Mouse (Mus musculus) intestine, embryonic 15.5 days (tissue): ENCODE measurements around the gene Ccr10. TPM values are rescaled to one million over a fixed set of nuclear protein-coding genes. Genes with fewer than 3 reads are reported as not detected.

Experiments used
- ATAC-seq: fragments of 200-750 bp; cut with Nextera tagmentation; 2 replicates; pipeline ENCODE4 v1.8.0; 2017; ENCODE audit warnings: moderate TSS enrichment, moderate library complexity
- H3K27ac ChIP-seq: fragments of 300-500 bp; sonication (generic); 2 replicates; pipeline ENCODE4 v1.5.1; 2015; ENCODE audit warnings: mild to moderate bottlenecking, inconsistent platforms
- H3K27me3 ChIP-seq: fragments of 300-500 bp; sonication (generic); replicated peaks from 2 replicates; pipeline ENCODE4 v1.6.1; 2015; ENCODE audit warnings: inconsistent platforms
- H3K36me3 ChIP-seq: fragments of 300-500 bp; sonication (generic); 2 replicates; pipeline ENCODE4 v1.6.1; 2015; ENCODE audit warnings: inconsistent platforms
- H3K4me1 ChIP-seq: fragments of 300-500 bp; sonication (generic); replicated peaks from 2 replicates; pipeline ENCODE4 v1.6.1; 2015; ENCODE audit warnings: inconsistent platforms
- H3K4me2 ChIP-seq: fragments of 300-500 bp; sonication (generic); replicated peaks from 2 replicates; pipeline ENCODE4 v1.6.1; 2015; ENCODE audit warnings: mild to moderate bottlenecking, inconsistent platforms
- H3K4me3 ChIP-seq: fragments of 300-500 bp; sonication (generic); replicated peaks from 2 replicates; pipeline ENCODE4 v1.5.1; 2015; ENCODE audit warnings: inconsistent platforms
- H3K9ac ChIP-seq: fragments of 300-500 bp; sonication (generic); 2 replicates; pipeline ENCODE4 v1.6.1; 2015; ENCODE audit warnings: inconsistent platforms
- H3K9me3 ChIP-seq: fragments of 300-500 bp; sonication (generic); 2 replicates; pipeline ENCODE4 v1.6.1; 2016; ENCODE audit warnings: inconsistent platforms
- WGBS: fragments of 180-500 bp; shearing (Covaris S2); methylation state at CpG from one replicate; pipeline ENCODE4 v1.1.7; 2015; 5-methylcytosine and 5-hydroxymethylcytosine counted together
- polyA plus RNA-seq: library from polyadenylated mRNA; unstranded; fragments of >200 nt; fragmentation: Nextera tagmentation; extraction: Ambion mirVana; gene quantifications from 2 replicates; pipeline ENCODE4 v1.2.1, GENCODE M21; 2015

Gene Ccr10
- 0.25 and 0.36 TPM in 2 replicates for polyA plus RNA-seq

DNA sequence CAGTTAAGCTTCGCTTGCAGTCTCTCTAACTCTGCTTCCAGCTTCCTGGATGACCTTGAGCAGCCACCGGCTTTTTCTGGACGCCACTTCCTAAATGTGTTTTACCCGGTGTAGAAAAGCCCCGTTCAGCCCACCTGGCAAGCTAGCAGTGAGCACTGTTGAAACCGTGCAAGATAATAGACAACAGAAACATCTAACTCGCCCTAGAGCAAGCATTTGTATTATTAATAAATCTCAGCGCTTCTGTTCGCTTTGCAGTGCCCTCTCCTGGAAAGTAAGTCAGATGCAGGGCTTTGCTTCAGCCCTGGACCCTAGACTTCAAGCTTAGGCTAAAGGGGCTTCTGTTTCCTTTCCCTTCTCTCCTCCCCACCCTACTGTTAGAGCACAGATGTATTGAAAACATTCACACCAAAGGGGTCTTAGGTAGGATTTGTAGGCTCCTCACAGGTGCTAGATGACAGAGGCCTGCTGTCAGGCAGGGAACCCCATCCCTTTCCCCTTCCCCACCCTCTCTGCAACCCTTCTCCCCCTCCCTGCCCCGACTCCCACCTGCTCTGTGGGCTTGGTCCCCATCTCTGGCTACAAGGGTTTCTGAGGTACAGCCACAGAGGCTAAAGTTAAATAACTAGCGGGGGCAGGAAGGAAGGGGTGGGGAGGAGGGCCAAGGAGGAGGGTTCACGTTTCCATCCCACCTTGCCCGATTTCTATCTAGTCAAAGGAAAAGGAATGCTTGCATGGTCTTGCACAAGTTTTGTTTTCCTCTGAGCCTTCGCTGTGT is at the start of gene Ccr10:
Ccr10 (minus strand) TSS at position 593 of the 778 bp plus-strand sequence.
- H3K4me1 ChIP-seq, result peaks cover 49% of the 10 kb centered on the region
- peak within 1 kb of the TSS; percentile 89 for H3K4me2 ChIP-seq
- H3K9ac ChIP-seq, result peak within 1 kb of the TSS; percentile 51
- H3K36me3 ChIP-seq, result no peaks in the 10 kb centered on the region
- ATAC-seq, result no peak
- no peaks in the 10 kb centered on the region for H3K9me3 ChIP-seq
- 0 out of 2 replicates have a peak within 1 kb of the TSS, but pooled peaks have one; percentile 85 for H3K27ac ChIP-seq
- H3K27me3 ChIP-seq, result peaks cover 25% of the 10 kb centered on the region
- 26% methylated on average over 14 of the region's 14 CpGs for WGBS
- peak within 1 kb of the TSS; percentile 33 for H3K4me3 ChIP-seq

DNA sequence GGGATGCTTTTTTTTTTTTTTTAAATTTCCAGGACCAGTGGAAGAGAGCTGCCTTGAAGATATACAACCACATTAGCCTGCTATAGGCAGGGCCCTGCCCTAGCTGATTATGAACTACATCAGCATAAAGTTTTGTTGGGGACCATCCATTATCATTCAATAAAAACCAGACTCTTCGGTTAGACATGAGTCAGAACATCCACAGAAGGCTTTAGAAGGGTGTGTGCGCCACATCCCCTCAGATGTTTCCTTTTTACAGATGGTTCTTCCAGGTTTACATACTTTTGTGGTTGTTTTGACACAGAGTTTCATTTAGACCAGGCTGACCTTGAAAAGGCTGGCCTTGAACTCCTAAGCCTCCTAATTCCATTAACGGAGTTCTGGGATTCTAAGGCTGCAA is 49.1 kb upstream of the Ccr10 start:
- Histone ChIP-seq H3K36me3 (no peaks in the 10 kb centered on the region), H3K4me3 (no peak overlapping the region), H3K4me2 (no peak overlapping the region), H3K9me3 (no peaks in the 10 kb centered on the region), H3K27ac (no peak overlapping the region), H3K27me3 (no peaks in the 10 kb centered on the region), H3K9ac (no peak overlapping the region), H3K4me1 (peaks cover 19% of the 10 kb centered on the region)
- WGBS, result 85% methylated on average over 3 of the region's 3 CpGs
- no peak for ATAC-seq

DNA sequence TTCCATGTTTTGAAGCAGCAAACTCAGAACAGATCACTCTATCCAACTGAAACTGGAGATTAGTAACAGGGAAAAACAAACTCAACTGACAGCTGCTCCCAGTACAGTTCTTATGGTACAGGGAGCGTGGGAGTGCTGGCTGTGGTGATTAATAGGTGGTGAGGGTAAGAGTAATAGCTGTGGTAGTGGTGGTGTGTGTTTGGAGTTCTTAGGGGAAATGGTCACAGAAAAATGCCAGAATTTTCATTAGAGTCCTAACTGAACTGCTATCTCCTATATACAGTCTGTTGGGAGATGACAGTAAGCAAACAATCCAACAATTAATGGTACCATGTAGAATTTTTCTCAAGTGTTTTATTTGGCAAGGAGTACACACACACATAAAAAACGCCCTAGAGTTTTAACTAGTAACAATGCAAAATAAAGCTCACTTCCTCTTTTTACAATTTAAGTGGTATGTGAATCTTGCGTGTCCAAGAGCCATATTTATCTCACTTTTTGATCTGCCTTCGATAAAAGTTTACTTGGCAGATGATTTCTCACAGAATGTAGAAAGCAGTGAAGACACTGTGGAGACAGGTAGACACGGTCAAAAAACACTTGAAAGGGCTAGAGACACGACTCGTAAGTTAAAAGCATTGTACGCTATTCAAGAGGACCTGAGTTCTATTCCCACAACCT is 46.2 kb upstream of the Ccr10 start:
- Histone ChIP-seq H3K4me2 (no peak overlapping the region), H3K36me3 (0 out of 2 replicates have a peak, but pooled peaks cover under 1% of the 10 kb centered on the region), H3K27me3 (no peaks in the 10 kb centered on the region), H3K27ac (peak overlapping the region; percentile 55; the same call in 1 of the 2 replicates), H3K9ac (no peak overlapping the region), H3K9me3 (no peaks in the 10 kb centered on the region), H3K4me3 (no peak overlapping the region), H3K4me1 (peaks cover 17% of the 10 kb centered on the region)
- no peak for ATAC-seq
- 68% methylated on average over 8 of the region's 8 CpGs for WGBS

DNA sequence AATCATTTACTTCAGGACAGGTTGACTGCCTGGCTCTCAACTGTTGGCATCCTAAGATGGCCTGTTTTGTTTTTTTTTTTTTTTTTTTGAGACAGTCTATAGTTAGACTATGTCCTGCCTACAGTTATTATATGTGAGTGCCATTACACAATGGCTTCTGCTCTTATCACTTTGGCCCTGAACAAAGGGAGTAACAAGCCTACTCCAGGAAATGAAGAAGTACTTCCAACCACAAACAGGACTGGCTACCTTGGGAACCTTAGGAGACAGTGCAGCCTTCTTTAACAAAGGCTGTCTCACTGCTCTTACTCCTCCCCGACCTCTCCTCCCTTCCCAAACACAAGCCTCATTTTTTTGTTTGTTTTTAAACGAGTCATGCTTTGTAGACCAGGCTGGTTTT is 45.6 kb upstream of the Ccr10 start:
- H3K27me3 ChIP-seq, result no peaks in the 10 kb centered on the region
- 0 out of 2 replicates have a peak, but pooled peaks cover 4% of the 10 kb centered on the region for H3K36me3 ChIP-seq
- 26% methylated on average over 2 of the region's 2 CpGs for WGBS
- peak; percentile 65; the same call in 1 of the 2 replicates for ATAC-seq
- H3K27ac ChIP-seq, result peak overlapping the region; percentile 55
- H3K4me1 ChIP-seq, result peaks cover 16% of the 10 kb centered on the region
- no peaks in the 10 kb centered on the region for H3K9me3 ChIP-seq
- H3K4me3 ChIP-seq, result no peak overlapping the region
- no peak overlapping the region for H3K9ac ChIP-seq
- H3K4me2 ChIP-seq, result no peak overlapping the region

DNA sequence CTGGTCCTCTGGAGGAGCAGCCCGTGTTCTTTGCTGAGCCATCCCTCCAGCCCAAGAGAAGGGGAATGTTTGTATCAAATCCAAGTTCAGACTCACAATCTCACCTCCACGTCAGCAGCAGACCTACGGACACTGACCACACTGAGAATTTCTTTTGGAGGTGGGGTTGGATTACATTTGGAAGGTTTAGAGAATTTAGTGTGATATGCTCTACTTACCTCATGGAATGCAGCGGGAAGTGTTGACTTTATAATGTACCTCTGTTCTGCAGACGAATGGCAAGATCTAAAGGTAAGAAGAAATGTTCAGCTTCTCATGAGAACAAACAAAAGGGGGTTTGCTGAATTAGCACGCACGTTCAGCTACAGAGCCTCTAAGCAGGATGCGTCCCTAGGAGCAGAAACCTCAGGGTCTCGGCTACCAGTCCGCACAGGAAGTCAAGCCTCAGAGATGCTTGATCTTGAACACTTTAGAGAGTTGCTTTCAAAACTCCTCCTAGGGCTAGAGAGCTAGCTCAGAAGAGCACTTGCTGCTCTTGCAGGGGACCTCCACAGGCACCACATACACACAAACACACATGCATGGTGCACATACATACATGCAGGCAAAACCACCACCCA is 43.3 kb upstream of the Ccr10 start:
- Histone ChIP-seq H3K4me3 (no peak overlapping the region), H3K27ac (no peak overlapping the region), H3K27me3 (no peaks in the 10 kb centered on the region), H3K9ac (no peak overlapping the region), H3K4me2 (no peak overlapping the region), H3K9me3 (no peaks in the 10 kb centered on the region), H3K4me1 (0 out of 2 replicates have a peak, but pooled peaks cover 5% of the 10 kb centered on the region), H3K36me3 (peaks cover 7% of the 10 kb centered on the region; the same call in 1 of the 2 replicates)
- no peak for ATAC-seq
- 88% methylated on average over 10 of the region's 10 CpGs for WGBS

DNA sequence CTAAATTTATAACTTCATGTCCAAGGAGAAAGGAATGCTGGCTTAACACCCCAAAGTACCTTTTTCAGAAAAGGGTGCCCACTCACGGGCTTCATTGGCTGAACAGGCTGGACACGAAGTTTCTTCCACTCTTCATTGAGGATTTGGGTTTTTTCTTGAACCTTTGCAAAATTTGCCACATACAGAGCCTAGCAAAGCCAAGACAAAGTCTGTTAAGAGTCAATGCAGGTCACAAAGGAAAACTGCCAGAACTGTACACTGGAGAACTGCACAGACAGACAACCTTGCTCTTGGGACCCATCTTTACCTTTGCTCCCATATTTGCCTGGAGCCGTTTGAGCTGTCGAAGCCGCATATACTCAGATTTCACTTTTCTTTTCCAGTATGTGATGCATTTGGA is 41.7 kb upstream of the Ccr10 start:
- Histone ChIP-seq H3K27me3 (no peaks in the 10 kb centered on the region), H3K9me3 (no peaks in the 10 kb centered on the region), H3K27ac (no peak overlapping the region), H3K36me3 (peaks cover 12% of the 10 kb centered on the region; the same call in 1 of the 2 replicates), H3K4me1 (0 out of 2 replicates have a peak, but pooled peaks cover 5% of the 10 kb centered on the region), H3K4me2 (no peak overlapping the region), H3K9ac (no peak overlapping the region), H3K4me3 (no peak overlapping the region)
- WGBS, result 92% methylated on average over 5 of the region's 5 CpGs
- no peak for ATAC-seq

DNA sequence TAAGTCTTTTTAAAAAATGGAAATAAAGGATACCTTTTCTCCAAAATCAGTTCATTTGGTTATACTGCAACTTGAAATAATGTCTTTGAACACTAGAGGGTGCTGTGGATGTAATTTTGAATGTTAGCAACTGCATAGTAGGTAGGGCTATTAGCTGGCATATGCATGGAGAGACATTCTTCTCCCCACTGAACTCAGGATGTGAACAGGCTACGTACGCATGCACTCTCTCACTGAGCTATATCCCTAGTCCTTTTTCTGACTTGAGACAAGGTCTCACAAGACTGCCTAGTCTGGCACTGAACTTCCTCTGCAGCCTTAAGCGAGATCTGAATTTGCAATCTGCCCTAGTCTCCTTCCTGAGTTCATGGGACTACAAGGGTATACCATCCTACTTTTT is 36.7 kb upstream of the Ccr10 start:
- H3K9me3 ChIP-seq, result no peaks in the 10 kb centered on the region
- no peak overlapping the region for H3K27ac ChIP-seq
- H3K4me1 ChIP-seq, result no peaks in the 10 kb centered on the region
- peak; percentile 71 for ATAC-seq
- H3K9ac ChIP-seq, result no peak overlapping the region
- H3K4me2 ChIP-seq, result no peak overlapping the region
- H3K4me3 ChIP-seq, result no peak overlapping the region
- WGBS, result 30% methylated on average over 3 of the region's 3 CpGs
- H3K36me3 ChIP-seq, result peaks cover 22% of the 10 kb centered on the region
- no peaks in the 10 kb centered on the region for H3K27me3 ChIP-seq

DNA sequence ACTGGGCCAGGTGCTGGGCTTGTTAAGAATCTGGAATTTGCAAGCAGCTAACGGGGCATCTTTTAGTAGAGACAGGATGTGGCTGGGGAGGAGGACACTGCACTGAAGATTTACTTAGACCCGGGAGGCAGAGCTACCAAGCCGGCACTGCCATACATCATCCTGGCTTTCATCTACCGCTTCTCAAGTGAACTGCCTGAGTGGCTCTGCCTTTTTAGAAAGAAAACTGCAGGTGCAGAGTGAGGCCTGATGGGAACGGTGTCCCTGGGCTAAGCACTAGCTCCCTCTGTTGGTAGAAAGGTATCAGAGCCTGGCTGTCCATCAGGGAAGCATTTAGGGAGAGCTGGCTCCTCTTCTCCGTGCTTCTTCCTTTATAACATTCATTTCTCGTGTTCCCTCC is 25.7 kb upstream of the Ccr10 start:
- peaks cover 45% of the 10 kb centered on the region for H3K36me3 ChIP-seq
- whole genome bisulfite sequencing, result 17% methylated on average over 7 of the region's 7 CpGs
- no peaks in the 10 kb centered on the region for H3K9me3 ChIP-seq
- no peak for ATAC-seq
- no peak overlapping the region for H3K4me2 ChIP-seq
- no peaks in the 10 kb centered on the region for H3K27me3 ChIP-seq
- no peak overlapping the region for H3K27ac ChIP-seq
- no peaks in the 10 kb centered on the region for H3K4me1 ChIP-seq
- H3K4me3 ChIP-seq, result no peak overlapping the region
- no peak overlapping the region for H3K9ac ChIP-seq

DNA sequence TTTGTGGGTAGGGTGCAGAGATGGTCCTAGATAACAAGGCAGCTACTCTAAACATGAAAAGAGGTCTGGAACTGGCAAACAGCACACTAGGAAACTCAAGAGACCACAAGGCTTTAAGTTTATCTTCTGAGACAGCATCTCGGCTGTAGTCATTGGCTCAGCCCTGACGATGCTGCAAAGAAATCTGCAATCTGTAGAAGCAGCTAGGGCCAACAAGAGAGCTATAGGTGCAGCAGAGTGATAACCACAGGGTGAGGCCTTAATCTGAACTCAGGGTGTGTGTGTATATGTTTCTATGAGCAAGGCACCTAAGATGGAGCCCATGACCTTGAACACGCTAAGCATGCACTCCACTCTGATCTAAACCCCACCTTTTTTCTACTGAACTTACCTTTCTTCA is 24.3 kb upstream of the Ccr10 start:
- Histone ChIP-seq H3K9ac (no peak overlapping the region), H3K36me3 (peaks cover 39% of the 10 kb centered on the region), H3K27me3 (no peaks in the 10 kb centered on the region), H3K27ac (no peak overlapping the region), H3K4me3 (no peak overlapping the region), H3K4me1 (no peaks in the 10 kb centered on the region), H3K4me2 (no peak overlapping the region), H3K9me3 (no peaks in the 10 kb centered on the region)
- ATAC-seq, result no peak
- WGBS, result 79% methylated on average over 3 of the region's 3 CpGs

DNA sequence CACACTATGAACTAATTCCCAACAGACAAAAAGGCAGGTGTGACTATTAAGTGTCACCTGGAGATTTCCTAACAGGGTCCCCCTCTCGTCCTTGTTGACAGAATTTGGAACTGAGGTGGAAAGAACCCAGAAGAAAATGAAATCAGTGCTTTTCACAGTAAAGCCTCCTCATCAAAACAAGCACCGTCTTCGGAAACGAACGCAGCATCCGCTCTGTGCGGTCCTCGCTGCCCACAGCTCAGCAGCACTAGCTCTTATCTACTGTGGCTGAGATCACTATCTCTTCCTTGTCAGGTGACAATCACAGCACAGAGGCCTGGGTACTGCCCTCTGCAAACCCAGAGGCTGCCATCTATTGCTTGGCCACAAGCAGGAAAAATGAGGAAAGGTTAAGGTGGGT is 20.9 kb upstream of the Ccr10 start:
- no peak overlapping the region for H3K9ac ChIP-seq
- WGBS, result 88% methylated on average over 8 of the region's 8 CpGs
- H3K4me1 ChIP-seq, result 0 out of 2 replicates have a peak, but pooled peaks cover 4% of the 10 kb centered on the region
- H3K9me3 ChIP-seq, result no peaks in the 10 kb centered on the region
- H3K4me2 ChIP-seq, result no peak overlapping the region
- no peak overlapping the region for H3K27ac ChIP-seq
- no peaks in the 10 kb centered on the region for H3K27me3 ChIP-seq
- H3K4me3 ChIP-seq, result no peak overlapping the region
- H3K36me3 ChIP-seq, result peaks cover 35% of the 10 kb centered on the region
- no peak for ATAC-seq

DNA sequence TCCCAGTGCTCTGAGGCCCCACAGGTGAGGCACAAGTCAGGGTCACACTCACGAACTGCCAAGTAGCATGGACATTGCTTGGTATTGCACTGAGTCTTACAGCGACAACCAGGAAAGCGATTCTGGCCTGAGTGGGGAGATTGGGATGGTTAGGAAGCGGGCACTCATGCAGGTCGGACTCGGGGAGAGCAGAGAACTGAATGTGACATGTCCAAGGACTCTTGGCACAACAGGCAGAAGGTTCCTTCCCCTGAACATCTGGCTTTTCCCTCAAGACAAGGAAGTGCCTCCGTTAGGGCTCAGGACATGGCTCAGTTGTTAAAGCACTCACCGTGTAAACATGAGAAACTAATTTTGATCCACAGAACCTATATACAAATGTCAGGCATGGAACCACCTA is 20.3 kb upstream of the Ccr10 start:
- Histone ChIP-seq H3K9me3 (no peaks in the 10 kb centered on the region), H3K9ac (no peak overlapping the region), H3K4me1 (peaks cover 9% of the 10 kb centered on the region), H3K27ac (no peak overlapping the region), H3K4me3 (no peak overlapping the region), H3K4me2 (no peak overlapping the region), H3K36me3 (peaks cover 34% of the 10 kb centered on the region), H3K27me3 (no peaks in the 10 kb centered on the region)
- WGBS, result 84% methylated on average over 8 of the region's 8 CpGs
- ATAC-seq, result no peak

DNA sequence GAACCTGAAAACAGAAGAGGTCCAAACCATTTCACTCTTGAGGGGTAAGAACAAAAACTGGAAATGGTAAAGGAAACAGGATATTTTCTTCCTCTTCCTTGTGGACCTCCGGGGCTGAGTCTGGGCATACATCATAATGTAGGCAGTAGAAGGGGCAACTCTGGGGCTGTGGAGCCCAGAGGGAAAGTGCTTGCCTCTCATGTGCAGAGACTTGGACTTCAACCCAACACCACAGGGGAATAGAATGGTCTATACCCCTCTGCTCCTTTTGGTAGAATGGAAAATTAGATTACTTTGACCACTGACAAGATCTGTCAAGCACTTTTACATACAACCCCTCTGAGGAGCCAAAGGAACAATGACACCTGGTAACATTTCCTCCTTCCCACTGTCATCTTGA is 19.9 kb upstream of the Ccr10 start:
- H3K4me2 ChIP-seq, result no peak overlapping the region
- 91% methylated on average over 1 of the region's 1 CpGs for WGBS
- ATAC-seq, result no peak
- no peaks in the 10 kb centered on the region for H3K9me3 ChIP-seq
- peaks cover 13% of the 10 kb centered on the region for H3K4me1 ChIP-seq
- peaks cover 32% of the 10 kb centered on the region for H3K36me3 ChIP-seq
- H3K4me3 ChIP-seq, result no peak overlapping the region
- H3K27ac ChIP-seq, result no peak overlapping the region
- H3K9ac ChIP-seq, result no peak overlapping the region
- H3K27me3 ChIP-seq, result no peaks in the 10 kb centered on the region
